Mouse (Mus musculus): ENCODE results near the gene Carns1.
A peak's percentile ranks its signal among the peaks of the same experiment; 100 is the strongest.

GRCm38 (mm10) chr19:4169810-4170209 lies 5.5 kb downstream of the Carns1 start:
- TF ChIP-seq CTCF (IDR thresholded peaks at IDR 0.05; ENCODE audit: low read depth) (no peak), EP300 (IDR thresholded peaks at IDR 0.05; ENCODE audit: low read depth) (0 out of 2 replicates have a peak, but pooled peaks have one; percentile 16)

Measured in heart, postnatal 0 days (tissue).